Mouse (Mus musculus): ENCODE data around the gene Gak.
A peak's percentile ranks its signal among the peaks of the same experiment; 100 is the strongest.
"Not testable (repeated sequence)": the region's sequence is repeated elsewhere in the genome, so short reads cannot be mapped to it uniquely, and the experiment has no call there.

Gene Gak

DNA sequence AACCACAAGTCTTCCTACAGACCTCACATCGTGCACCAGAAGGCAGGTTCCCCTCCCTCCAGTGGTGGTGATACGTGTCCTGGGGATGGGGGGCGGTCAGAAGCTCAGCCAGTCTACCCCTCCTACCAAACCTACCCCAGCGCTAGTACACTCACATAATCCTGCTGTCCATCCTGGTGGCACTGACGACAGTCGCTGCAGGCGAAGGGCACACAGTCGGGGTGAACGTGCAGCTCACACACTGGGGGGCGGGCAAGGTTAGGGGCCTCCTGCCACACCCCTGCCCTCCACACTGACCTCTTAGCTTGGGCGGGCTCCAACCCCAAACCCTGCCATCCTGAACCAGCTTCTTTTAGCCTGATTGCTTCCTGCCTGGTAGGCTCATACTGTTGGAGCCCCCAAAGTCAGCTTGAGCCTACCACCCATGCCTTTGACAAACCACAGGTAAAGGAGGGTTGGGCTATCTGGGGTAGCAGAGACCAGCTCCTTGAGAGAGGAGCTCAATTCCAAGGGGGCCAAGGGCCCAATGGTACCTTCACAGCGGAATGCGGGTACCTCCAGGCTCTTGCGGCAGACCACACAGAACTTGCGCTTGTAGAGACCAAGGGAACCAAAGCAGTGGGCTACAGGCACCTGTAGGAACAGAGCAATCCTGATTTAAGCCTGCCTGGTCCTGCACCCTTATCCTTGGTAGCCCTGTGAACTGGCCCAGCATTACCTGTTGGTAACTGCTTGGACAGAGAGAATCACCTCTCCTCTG, 26.5 kb upstream of the Gak start:
- DNase-seq (ENCODE audit: extremely low spot score) = no peak

DNA sequence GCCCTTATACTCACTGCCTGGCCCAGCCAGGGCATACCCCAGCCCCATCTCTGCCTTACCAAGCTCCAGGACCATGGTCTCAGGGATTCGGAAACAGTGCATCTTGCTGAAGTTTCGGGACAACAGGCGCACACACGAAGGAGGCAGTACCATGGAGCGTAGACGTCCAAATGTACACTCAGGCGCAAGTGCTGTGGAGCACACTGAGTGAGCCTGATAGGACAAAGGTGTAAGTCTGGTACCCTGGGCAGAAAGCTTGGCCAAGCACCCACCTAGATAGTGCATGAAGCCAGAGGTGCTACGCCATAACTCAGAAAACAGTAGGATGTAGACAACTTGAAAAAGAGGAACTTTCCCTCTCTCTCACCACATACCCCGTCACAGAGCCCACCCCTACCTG, 25.8 kb upstream of the Gak start:
- DNase-seq (ENCODE audit: extremely low spot score) = no peak

- no peak for DNase-seq (ENCODE audit: extremely low spot score)
These were observed 25.0 kb upstream of the Gak start for GRCm38 (mm10) chr5:108654444-108654990.

DNA sequence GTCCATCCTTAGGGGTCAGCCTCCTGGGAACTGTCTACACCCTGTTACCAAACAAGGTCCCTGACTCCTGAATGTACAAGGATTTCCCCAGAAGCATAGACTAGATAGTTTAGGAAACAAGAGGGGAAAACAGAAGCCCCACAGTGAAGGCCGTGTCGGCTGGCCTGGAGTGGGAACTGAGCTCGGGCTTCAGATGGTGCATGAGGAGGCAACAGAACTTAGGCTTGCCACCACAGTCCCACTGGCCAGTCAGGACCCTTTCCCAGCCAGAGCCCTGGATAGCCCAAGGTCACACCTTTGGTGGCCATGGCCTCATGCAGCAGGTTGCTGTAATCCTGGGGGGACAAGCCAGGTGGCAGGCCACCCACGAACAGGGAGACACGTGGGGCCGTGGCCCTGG, 23.8 kb upstream of the Gak start:
- no peak for DNase-seq (ENCODE audit: extremely low spot score)

- peak; percentile 42 for DNase-seq (ENCODE audit: extremely low spot score)
These were observed 22.3 kb upstream of the Gak start for GRCm38 (mm10) chr5:108651823-108652222.

GRCm38 (mm10) chr5:108651136-108651720, 21.7 kb upstream of the Gak start:
- no peak for DNase-seq (ENCODE audit: extremely low spot score)

- DNase-seq (ENCODE audit: extremely low spot score) = no peak
These were observed 20.8 kb upstream of the Gak start for GRCm38 (mm10) chr5:108650341-108650740.

DNA sequence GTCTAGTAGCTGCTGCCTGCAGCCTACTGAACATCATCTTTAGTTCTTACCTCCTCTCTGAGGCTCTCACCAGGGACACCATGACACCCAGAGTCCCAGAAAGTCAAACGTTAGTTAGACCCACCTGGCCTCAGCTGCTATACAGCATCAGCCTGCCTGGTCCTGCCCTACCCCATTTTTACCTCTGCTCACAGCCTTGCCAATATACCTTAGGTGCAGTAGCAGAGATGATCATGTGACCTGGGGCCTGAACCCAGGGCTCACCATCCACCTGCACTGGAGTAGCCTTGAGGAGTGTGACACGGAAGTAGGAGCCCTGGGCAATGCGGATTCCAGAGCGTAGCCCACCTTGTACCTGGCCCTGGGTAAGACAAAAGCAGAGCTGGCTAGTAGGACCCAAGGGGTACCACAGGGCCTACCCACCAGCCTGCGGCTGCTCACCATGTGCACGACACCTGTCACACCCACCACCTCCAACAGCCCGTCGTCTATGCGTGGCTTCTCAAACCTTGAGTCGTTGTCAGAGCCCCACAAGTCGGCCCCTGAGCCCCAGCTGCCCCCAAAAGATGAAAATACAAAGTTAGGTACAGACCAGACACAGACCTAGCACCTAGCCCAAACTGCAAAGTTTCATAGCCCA, 19.5 kb upstream of the Gak start:
- DNase-seq (ENCODE audit: extremely low spot score) = no peak

DNA sequence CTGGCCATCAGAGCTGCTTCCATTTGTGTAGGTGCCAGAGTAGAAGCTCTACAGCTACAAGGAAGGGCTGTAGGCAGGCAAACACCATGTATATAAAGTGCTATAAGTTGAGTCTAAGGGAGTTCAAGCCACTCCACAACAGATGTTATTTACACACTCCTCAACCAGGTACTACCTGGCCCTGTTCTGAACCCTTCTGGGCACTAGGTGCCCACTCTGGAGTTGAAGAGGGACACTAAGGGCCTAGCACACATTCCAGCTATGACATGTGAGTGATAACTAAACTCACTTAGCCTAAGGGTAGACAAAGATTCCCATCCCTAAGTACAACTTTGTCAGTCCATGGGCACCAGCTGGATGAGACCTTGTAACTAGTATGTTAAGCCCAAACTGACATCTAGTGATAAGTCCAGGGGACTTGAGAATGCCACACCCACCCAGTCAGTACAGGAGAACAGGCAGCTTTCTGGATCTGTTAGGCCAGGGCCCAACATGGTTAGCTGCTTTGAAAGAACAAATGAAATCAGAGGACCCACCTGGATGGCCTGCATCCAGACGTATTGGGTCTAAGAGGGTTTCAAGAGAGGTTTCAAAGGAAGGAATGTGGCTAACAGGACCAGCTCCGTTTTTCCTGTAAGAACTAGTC, 18.4 kb upstream of the Gak start:
- no peak for DNase-seq (ENCODE audit: extremely low spot score)

DNA sequence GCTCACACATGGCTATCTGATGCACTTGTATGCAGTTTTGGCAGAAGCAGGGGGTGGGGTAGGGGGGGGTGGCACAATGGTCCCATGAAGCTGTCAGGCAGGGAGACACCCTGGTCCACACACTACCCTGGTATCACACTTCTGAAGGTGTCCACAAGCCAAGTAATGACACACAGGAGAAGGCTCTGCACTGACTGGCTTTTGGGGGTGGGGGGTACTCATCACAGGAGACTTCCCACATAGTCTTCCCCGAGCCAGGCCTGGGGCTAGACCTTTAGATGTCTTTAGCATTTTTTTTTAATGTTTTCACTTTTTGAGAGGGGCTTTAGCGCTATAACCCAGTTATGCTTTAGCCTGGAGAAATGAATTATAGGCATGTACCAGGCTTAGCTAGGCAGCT, 17.8 kb upstream of the Gak start:
- DNase-seq (ENCODE audit: extremely low spot score) = no peak

DNA sequence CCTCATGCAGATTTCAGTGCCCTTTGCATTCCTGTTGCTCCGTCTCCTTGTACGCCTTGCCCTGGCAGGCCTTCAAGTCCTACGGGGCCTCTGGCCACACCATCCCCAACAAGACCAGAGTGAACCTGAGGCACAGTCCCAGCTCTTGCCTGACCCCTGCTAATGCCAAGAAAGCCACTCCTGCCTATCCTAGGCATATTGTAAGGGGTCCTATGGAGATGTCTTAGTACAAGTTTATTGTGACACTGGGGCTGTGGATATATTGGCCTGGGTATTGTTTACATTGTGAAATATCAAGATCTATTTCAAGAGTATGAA, 16.7 kb upstream of the Gak start:
- no peak for DNase-seq (ENCODE audit: extremely low spot score)

- DNase-seq (ENCODE audit: extremely low spot score) = no peak
These were observed 16.2 kb upstream of the Gak start for GRCm38 (mm10) chr5:108645651-108646342.

- DNase-seq (ENCODE audit: extremely low spot score) = no peak
These were observed 14.1 kb upstream of the Gak start for GRCm38 (mm10) chr5:108643674-108644073.

DNA sequence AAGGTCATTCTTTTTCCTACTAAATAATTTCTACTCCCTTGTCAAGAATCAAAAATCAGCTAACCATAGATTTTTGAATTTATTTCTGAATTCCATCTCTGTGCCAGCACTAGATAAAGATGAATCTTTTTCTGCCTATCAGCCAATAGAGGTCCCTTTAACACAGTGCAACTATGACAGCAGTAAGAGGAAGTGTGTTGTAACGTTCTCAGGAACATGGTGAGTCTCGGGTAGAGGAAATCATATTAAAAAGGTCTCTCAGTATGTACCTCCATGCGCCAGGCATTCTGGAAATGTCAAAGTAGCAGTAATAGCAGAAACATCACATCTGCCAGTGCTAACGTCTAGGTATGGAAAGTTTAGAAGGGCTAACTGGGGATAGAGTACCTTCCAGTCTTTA, 6.6 kb upstream of the Gak start:
- no peak for DNase-seq (ENCODE audit: extremely low spot score)

DNA sequence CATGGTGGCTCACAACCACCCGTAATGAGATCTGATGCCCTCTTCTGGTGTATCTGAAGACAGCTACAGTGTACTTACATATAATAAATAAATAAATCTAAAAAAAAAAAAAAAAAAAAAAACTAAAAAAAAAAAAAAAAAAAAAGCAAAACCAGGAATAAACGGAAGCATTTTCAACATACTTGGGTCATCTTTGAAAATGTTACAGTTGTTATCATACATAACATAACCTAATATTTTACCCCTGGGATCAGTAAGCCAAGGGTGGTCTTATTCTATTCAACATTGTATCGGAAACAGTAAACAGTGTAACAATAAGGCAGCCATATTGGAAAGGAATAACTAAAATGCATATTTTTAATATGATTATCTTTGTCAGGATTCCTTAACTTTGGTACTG, 4.5 kb upstream of the Gak start:
- not testable (repeated sequence) for DNase-seq (ENCODE audit: extremely low spot score)

GRCm38 (mm10) chr5:108633676-108634075, 4.1 kb upstream of the Gak start:
- no peak for DNase-seq (ENCODE audit: extremely low spot score)

GRCm38 (mm10) chr5:108628891-108629633, 493 bp downstream of the Gak start:
- DNase-seq (ENCODE audit: extremely low spot score) = no peak

GRCm38 (mm10) chr5:108626050-108626660, 3.4 kb downstream of the Gak start:
- DNase-seq (ENCODE audit: extremely low spot score) = no peak

- DNase-seq (ENCODE audit: extremely low spot score) = no peak
These were observed 7.7 kb downstream of the Gak start for GRCm38 (mm10) chr5:108621870-108622269.

DNA sequence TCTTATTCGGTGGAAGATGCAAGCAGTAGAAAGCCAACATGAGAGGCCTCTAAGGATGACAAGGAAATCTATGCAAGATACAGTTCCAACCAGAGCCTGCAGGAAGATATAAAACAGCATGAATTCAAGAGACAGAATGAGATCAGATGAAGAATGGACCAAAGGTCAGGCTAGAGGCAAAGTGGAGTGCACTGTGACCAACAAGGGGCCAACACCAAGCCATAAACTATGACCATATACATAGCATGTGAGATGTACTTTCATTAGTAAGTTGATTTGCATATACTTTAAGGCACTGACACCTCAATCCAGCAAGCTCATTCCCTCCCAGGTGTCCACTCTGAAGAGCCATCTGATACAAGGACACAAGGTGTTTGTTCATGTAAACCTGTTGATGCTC, 19.1 kb downstream of the Gak start:
- no peak for DNase-seq (ENCODE audit: extremely low spot score)

GRCm38 (mm10) chr5:108602537-108602936, 27.0 kb downstream of the Gak start:
- no peak for DNase-seq (ENCODE audit: extremely low spot score)

All from embryo, embryonic 9.5 days (tissue).